Mouse (Mus musculus): ENCODE measurements around the gene Gid8.

DNA sequence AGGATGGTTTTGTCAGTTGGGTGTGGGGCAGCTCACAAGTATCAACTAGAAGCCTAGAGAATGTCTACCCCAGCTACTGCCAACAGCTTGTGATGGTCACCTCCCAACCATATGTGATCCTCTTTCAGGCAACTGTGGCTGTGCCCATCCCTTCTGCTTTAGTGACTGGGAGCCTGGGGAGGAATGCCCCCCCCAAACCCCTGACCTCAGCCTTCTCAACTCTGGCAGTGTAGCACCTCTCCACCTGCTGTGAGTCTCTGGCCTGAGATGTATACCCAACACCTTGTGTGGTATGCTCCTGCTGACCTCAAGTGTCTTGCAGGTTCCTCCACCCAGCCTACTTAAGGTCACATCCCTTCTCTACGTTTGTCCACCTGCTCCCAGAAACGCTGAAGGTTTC, 13.9 kb downstream of the Gid8 start:
- TF ChIP-seq POLR2A (IDR thresholded peaks at IDR 0.05; ENCODE audit: borderline replicate concordance, low read depth, low read length) (no peak), CTCF (IDR thresholded peaks at IDR 0.05; ENCODE audit: low read depth, low read length) (no peak)
